Mouse (Mus musculus): ENCODE results near the gene Rnf223. TPM values are rescaled to one million over a fixed set of nuclear protein-coding genes. Genes with fewer than 3 reads are reported as not detected.

Gene Rnf223
- total and polyA plus RNA-seq, 3 experiments, result 0.07 to 0.80 (median 0.21) TPM

DNA sequence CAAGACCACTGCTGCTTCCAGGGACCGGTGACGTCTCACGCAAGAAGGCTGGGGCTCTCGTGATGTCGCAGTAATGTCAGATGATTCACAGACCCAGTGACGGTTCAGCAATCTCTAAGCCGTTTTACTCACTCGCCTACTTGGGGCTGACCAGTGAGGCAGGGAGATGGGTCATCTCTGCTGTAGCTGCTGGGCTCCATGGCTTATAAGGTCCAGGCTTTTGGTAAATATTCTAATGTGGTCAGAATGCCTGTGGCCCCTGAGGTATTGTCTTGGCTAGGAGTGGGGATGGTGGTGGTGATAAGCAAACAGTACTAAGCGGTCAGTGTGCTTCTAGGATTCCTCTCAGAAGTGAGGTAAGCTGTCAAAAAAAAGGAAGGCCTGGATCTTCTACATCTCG, 627 bp downstream of the Rnf223 start:
- dilution Hi-C loops (cut with MboI; ENCODE audit: extremely low pct_ligation_motif_present, extremely low pct_unique_long_range_greater_than_20kb, low sequenced_read_pairs) (no loop called here), in situ Hi-C loops (cut with MboI; ENCODE audit: low pct_ligation_motif_present, low pct_unique_long_range_greater_than_20kb, low sequenced_read_pairs) (no loop called here)
- Histone ChIP-seq H3K36me3 (replicated peaks in 1 of 2; ENCODE audit: control insufficient read depth in 1 of 2, insufficient read depth in 1 of 2, low read length in 1 of 2) (peaks cover 8 to 31% of the 10 kb centered on the region in 2 experiments), H3K79me2 (replicated peaks; ENCODE audit: control insufficient read depth, extremely low read depth, insufficient read depth, poor library complexity, severe bottlenecking) (no peaks in the 10 kb centered on the region), H3K27ac (ENCODE audit: insufficient read depth, low read depth) (no peak overlapping the region), H3K9ac (ENCODE audit: insufficient read depth, low read depth) (no peak overlapping the region), H3K4me2 (ENCODE audit: insufficient read depth, low read depth, poor library complexity, severe bottlenecking) (no peak overlapping the region), H3K27me3 (replicated peaks) (no peaks in the 10 kb centered on the region), H3K4me3 (replicated peaks in 1 of 3; ENCODE audit: low read depth in 2 of 3, low read length in 2 of 3, poor library complexity in 1 of 3) (no peak overlapping the region), H3K9me3 (replicated peaks; ENCODE audit: low read length) (no peaks in the 10 kb centered on the region), H3K4me1 (ENCODE audit: control insufficient read depth in 1 of 2, insufficient read depth in 2 of 2) (peaks cover 0 to 19% of the 10 kb centered on the region in 2 experiments; a peak in 2 of 4 replicates)
- DNase-seq (ENCODE audit: extremely low read depth), result no peak
- TF ChIP-seq CTCF (conservative IDR thresholded peaks at IDR 0.05 in 1 of 2, IDR thresholded peaks at IDR 0.05 in 1 of 2; ENCODE audit: low read depth in 2 of 2, low read length in 2 of 2) (no peak), RAD21 (IDR thresholded peaks at IDR 0.05; ENCODE audit: low read depth, low read length) (no peak), RCOR1 (conservative IDR thresholded peaks at IDR 0.05; ENCODE audit: low read depth, low read length) (no peak), MXI1 (IDR thresholded peaks at IDR 0.05; ENCODE audit: low read depth, low read length) (no peak), CHD1 (IDR thresholded peaks at IDR 0.05; ENCODE audit: low read depth, low read length) (no peak), HCFC1 (IDR thresholded peaks at IDR 0.05; ENCODE audit: low read depth, low read length) (no peak), KAT2A (IDR thresholded peaks at IDR 0.05; ENCODE audit: insufficient replicate concordance, low read length) (no peak), ZKSCAN1 (IDR thresholded peaks at IDR 0.05; ENCODE audit: borderline replicate concordance, low read depth, low read length) (no peak), MAFK (IDR thresholded peaks at IDR 0.05; ENCODE audit: insufficient replicate concordance, low read length) (no peak), MYC (IDR thresholded peaks at IDR 0.05; ENCODE audit: low read depth, low read length) (no peak)

GRCm38 (mm10) chr4:156133334-156133733, 3.0 kb downstream of the Rnf223 start:
- H3K36me3 ChIP-seq (replicated peaks in 1 of 2; ENCODE audit: control insufficient read depth in 1 of 2, insufficient read depth in 1 of 2, low read length in 1 of 2), result peaks cover 0 to 7% of the 10 kb centered on the region in 2 experiments
- no peak overlapping the region for H3K4me3 ChIP-seq (replicated peaks in 1 of 3; ENCODE audit: low read depth in 2 of 3, low read length in 2 of 3, poor library complexity in 1 of 3)
- TF ChIP-seq CHD2 (IDR thresholded peaks at IDR 0.05; ENCODE audit: low read length) (no peak), CTCF (conservative IDR thresholded peaks at IDR 0.05 in 1 of 2, IDR thresholded peaks at IDR 0.05 in 1 of 2; ENCODE audit: low read depth in 2 of 2, low read length in 2 of 2) (no peak), ETS1 (conservative IDR thresholded peaks at IDR 0.05; ENCODE audit: low read depth, low read length) (no peak), MXI1 (IDR thresholded peaks at IDR 0.05; ENCODE audit: low read depth, low read length) (no peak), MEF2A (IDR thresholded peaks at IDR 0.05; ENCODE audit: borderline replicate concordance, low read depth, low read length) (no peak), E2F4 (IDR thresholded peaks at IDR 0.05; ENCODE audit: insufficient replicate concordance, low read depth, low read length) (no peak), TCF12 (IDR thresholded peaks at IDR 0.05; ENCODE audit: low read depth, low read length) (no peak), TBP (conservative IDR thresholded peaks at IDR 0.05; ENCODE audit: low read depth, low read length) (no peak), SIN3A (IDR thresholded peaks at IDR 0.05; ENCODE audit: low read length) (no peak), MAZ (IDR thresholded peaks at IDR 0.05; ENCODE audit: low read depth, low read length) (no peak)
- no peak overlapping the region for H3K27ac ChIP-seq (ENCODE audit: insufficient read depth, low read depth)
- in situ Hi-C loops (cut with MboI; ENCODE audit: low pct_ligation_motif_present, low pct_unique_long_range_greater_than_20kb, low sequenced_read_pairs) (no loop called here), dilution Hi-C loops (cut with MboI; ENCODE audit: extremely low pct_ligation_motif_present, extremely low pct_unique_long_range_greater_than_20kb, low sequenced_read_pairs) (no loop called here)
- no peaks in the 10 kb centered on the region for H3K9me3 ChIP-seq (replicated peaks; ENCODE audit: low read length)
- H3K4me1 ChIP-seq (ENCODE audit: control insufficient read depth in 1 of 2, insufficient read depth in 2 of 2), result peaks cover 0 to 11% of the 10 kb centered on the region in 2 experiments; a peak in 2 of 4 replicates
- H3K27me3 ChIP-seq (replicated peaks), result no peaks in the 10 kb centered on the region
- H3K4me2 ChIP-seq (ENCODE audit: insufficient read depth, low read depth, poor library complexity, severe bottlenecking), result no peak overlapping the region
- no peak overlapping the region for H3K9ac ChIP-seq (ENCODE audit: insufficient read depth, low read depth)
- DNase-seq (ENCODE audit: extremely low read depth), result no peak
- H3K79me2 ChIP-seq (replicated peaks; ENCODE audit: control insufficient read depth, extremely low read depth, insufficient read depth, poor library complexity, severe bottlenecking), result no peaks in the 10 kb centered on the region
